Mouse (Mus musculus) forebrain, embryonic 13.5 days (tissue): ENCODE measurements at regions not wholly inside any gene's neighbourhood (a gene's known extent, or its start where the extent isn't known, plus 50 kb on each side); places are given as distances from the start of the nearest gene placed in this dataset.

Experiments used
- ATAC-seq: fragments of 200-750 bp; cut with Nextera tagmentation; 2 replicates; pipeline ENCODE4 v1.8.0; 2017
- H3K27ac ChIP-seq: fragments of 300-500 bp; sonication (generic); 2 replicates; pipeline ENCODE4 v1.5.1; 2015; ENCODE audit warnings: inconsistent platforms, mild to moderate bottlenecking, moderate library complexity
- H3K27me3 ChIP-seq: fragments of 300-500 bp; sonication (generic); 2 replicates; pipeline ENCODE4 v1.6.1; 2015; ENCODE audit warnings: mild to moderate bottlenecking, inconsistent platforms
- H3K36me3 ChIP-seq: fragments of 300-500 bp; sonication (generic); 2 replicates; pipeline ENCODE4 v1.6.1; 2015; ENCODE audit warnings: mild to moderate bottlenecking, inconsistent platforms; ENCODE audit not compliant: poor library complexity, severe bottlenecking
- H3K4me1 ChIP-seq: fragments of 300-500 bp; sonication (generic); 2 replicates; pipeline ENCODE4 v1.6.1; 2015; ENCODE audit warnings: inconsistent platforms
- H3K4me2 ChIP-seq: fragments of 300-500 bp; sonication (generic); 2 replicates; pipeline ENCODE4 v1.6.1; 2015; ENCODE audit warnings: inconsistent platforms, mild to moderate bottlenecking, moderate library complexity
- H3K4me3 ChIP-seq: fragments of 300-500 bp; sonication (generic); 2 replicates; pipeline ENCODE4 v1.5.1; 2015; ENCODE audit warnings: mild to moderate bottlenecking, inconsistent platforms
- H3K9ac ChIP-seq: fragments of 300-500 bp; sonication (generic); 2 replicates; pipeline ENCODE4 v1.6.1; 2015; ENCODE audit warnings: mild to moderate bottlenecking, inconsistent platforms
- H3K9me3 ChIP-seq: fragments of 300-500 bp; sonication (generic); replicated peaks from 2 replicates; pipeline ENCODE4 v1.6.1; 2016; ENCODE audit warnings: inconsistent platforms
- WGBS: fragments of 180-500 bp; shearing (Covaris S2); methylation state at CpG from one replicate; pipeline ENCODE4 v1.1.7; 2015; 5-methylcytosine and 5-hydroxymethylcytosine counted together

DNA sequence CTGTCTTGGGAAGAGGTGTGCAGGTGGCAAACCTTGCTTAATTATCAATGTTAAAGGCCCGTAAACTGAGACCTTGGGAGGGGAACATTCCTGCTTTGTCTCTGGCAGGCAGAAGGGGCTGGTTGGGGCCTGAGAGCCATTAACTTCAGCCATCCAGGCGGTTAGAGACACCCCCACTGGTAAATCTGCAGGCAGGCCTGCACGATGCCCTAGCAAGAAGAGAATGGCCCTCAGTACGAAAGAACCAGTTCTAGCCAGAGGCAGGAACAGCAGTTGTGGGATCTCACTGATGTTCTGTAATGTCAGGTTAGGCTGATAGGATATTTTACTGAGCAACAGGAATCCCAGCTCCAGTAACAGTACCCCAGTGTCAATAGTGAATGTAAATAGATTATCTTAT is 70.5 kb downstream of the Apip start:
- Histone ChIP-seq H3K4me1 (no peaks in the 10 kb centered on the region), H3K9ac (no peak overlapping the region), H3K9me3 (no peaks in the 10 kb centered on the region), H3K36me3 (no peaks in the 10 kb centered on the region), H3K27ac (no peak overlapping the region), H3K27me3 (no peaks in the 10 kb centered on the region), H3K4me3 (no peak overlapping the region), H3K4me2 (no peak overlapping the region)
- no peak for ATAC-seq
- WGBS = 62% methylated on average over 4 of the region's 4 CpGs

DNA sequence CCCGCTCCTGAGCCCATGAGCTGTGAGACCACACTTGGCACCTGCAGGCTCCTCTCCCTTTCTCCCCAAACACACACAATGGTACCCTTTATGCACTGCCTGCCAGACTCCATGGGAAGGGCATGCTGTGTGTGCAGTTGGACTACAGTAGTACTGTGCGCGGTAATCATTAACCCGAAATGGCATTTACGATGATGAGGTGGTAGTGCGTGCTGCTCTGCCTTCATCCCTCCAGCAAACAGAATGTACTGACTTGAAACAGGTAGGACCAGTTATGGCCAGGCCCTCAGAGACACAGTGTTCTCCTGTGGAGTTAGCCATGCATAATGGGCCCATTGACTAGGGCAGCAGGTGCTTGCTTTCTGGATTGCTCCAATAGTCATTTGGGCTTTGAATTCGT is 70.9 kb downstream of the Apip start:
- no peaks in the 10 kb centered on the region for H3K9me3 ChIP-seq
- 90% methylated on average over 7 of the region's 7 CpGs for WGBS

DNA sequence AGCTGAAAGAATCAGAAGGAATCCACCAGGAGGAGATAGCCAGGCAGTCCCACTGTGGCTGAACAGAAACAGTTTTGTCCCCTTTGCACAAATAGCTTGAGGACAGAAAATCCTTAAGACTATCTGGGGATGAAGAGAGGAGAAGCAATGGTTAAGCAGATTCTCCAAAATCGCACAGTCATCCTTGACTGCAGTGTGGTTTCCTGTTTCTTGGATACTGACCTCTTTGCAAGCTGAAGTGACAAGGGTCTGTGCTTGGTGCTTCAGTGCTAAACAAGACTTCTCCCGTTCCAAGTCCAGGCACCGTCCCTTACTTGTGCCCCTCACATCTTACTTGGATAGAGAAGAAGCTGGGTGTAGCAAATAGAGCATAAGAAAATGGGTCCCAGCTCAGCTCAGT is 71.6 kb downstream of the Apip start:
- no peak overlapping the region for H3K4me3 ChIP-seq
- ATAC-seq = no peak
- 94% methylated on average over 3 of the region's 3 CpGs for WGBS
- H3K9ac ChIP-seq = no peak overlapping the region
- H3K4me2 ChIP-seq = no peak overlapping the region
- no peak overlapping the region for H3K27ac ChIP-seq
- no peaks in the 10 kb centered on the region for H3K4me1 ChIP-seq
- no peaks in the 10 kb centered on the region for H3K36me3 ChIP-seq
- no peaks in the 10 kb centered on the region for H3K27me3 ChIP-seq
- H3K9me3 ChIP-seq = no peaks in the 10 kb centered on the region

More for the DNA sequence above, 70.9 kb downstream of the Apip start:
- Histone ChIP-seq H3K4me2 (no peak overlapping the region), H3K27ac (no peak overlapping the region), H3K27me3 (no peaks in the 10 kb centered on the region), H3K36me3 (no peaks in the 10 kb centered on the region), H3K4me3 (no peak overlapping the region), H3K4me1 (no peaks in the 10 kb centered on the region), H3K9ac (no peak overlapping the region)
- ATAC-seq = no peak

DNA sequence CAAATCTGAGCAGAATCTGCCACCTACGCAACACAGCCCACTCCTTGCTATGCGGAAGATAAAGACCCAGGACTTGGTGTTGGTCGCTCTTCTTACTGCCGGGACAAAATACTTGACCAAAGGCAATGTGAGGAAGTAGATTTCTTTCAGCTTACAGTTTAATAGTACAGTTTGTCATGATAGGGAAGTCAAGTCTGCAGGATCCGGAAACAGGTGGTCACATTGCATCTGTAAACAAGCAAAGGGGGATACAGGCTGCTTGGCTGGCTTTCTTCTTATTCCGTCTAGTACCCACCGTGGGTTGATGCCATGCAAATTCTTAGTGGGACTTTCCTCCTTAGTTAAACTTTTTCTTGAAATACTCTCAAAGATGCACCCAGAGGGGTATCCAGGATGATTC is 72.7 kb downstream of the Apip start:
- Histone ChIP-seq H3K4me2 (no peak overlapping the region), H3K36me3 (no peaks in the 10 kb centered on the region), H3K4me3 (no peak overlapping the region), H3K27me3 (no peaks in the 10 kb centered on the region), H3K9me3 (no peaks in the 10 kb centered on the region), H3K4me1 (no peaks in the 10 kb centered on the region), H3K9ac (no peak overlapping the region), H3K27ac (no peak overlapping the region)
- 92% methylated on average over 7 of the region's 7 CpGs for WGBS
- ATAC-seq = no peak

DNA sequence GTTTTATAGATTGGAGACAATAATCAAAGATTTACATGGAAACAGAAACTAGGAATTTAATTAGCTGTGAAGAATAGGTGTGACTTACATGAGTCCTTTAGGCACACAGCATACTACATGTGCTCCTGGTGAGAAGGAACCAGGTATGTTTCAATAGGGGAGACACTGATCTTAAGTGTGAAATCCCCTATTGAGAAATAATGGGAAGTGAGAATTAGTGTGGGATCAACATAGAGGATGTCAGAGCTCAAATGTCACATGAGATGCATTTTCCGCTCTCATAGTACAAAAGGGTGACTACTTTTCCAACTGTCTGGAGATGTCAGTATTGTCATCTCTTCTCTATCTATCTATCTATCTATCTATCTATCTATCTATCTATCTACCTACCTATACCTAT is 79.8 kb downstream of the Apip start:
- Histone ChIP-seq H3K4me3 (no peak overlapping the region), H3K36me3 (no peaks in the 10 kb centered on the region), H3K9ac (no peak overlapping the region), H3K27ac (no peak overlapping the region), H3K4me1 (no peaks in the 10 kb centered on the region), H3K4me2 (no peak overlapping the region), H3K27me3 (no peaks in the 10 kb centered on the region), H3K9me3 (no peaks in the 10 kb centered on the region)
- 87% methylated on average over 1 of the region's 1 CpGs for WGBS
- no peak for ATAC-seq

DNA sequence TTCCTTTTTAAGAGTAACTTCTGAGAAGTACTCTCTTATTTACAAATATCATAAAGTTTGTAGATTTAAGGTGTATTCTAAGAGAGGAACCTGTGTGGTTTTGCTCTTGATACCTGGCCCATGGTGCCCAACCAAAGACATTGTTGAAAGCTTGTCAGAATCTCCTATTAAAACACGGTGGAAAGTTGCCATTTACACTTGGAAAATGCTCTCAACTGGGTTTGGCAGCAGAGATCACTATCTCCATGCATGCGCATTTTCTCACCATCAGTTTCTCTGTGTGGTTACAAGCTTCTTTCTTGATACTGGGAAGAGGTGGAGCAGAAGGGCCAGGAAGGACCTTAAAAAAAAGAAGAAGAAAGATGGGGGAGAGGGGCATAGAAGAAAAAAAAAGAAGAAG is 94.3 kb downstream of the Apip start:
- H3K4me3 ChIP-seq = no peak overlapping the region
- H3K27ac ChIP-seq = no peak overlapping the region
- no peak overlapping the region for H3K4me2 ChIP-seq
- ATAC-seq = no peak
- H3K27me3 ChIP-seq = no peaks in the 10 kb centered on the region
- no peaks in the 10 kb centered on the region for H3K4me1 ChIP-seq
- WGBS = 76% methylated on average over 2 of the region's 2 CpGs
- H3K9ac ChIP-seq = no peak overlapping the region
- no peaks in the 10 kb centered on the region for H3K9me3 ChIP-seq
- no peaks in the 10 kb centered on the region for H3K36me3 ChIP-seq

DNA sequence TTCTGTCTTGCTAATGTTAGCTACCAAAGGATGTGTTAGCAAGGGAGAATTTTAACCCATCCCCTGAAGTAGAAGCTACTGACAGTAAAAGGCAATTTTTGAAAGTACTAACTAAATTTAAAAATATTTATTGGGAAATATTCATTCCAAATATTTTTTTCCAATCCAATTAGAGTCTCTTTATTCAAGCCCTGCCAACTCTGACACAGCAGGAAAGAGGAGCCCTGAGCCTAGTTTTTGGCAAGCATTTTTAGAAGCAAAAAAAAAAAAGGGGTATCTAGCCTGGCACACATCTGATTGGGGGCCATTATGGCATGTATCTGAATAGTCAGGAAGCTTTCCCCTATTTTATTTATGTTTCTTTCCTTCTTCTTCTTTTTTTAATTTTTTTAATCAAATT is 94.8 kb downstream of the Apip start:
- Histone ChIP-seq H3K27me3 (no peaks in the 10 kb centered on the region), H3K9me3 (no peaks in the 10 kb centered on the region), H3K27ac (no peak overlapping the region), H3K36me3 (no peaks in the 10 kb centered on the region), H3K4me2 (no peak overlapping the region), H3K4me1 (no peaks in the 10 kb centered on the region), H3K4me3 (no peak overlapping the region), H3K9ac (no peak overlapping the region)
- ATAC-seq = no peak

DNA sequence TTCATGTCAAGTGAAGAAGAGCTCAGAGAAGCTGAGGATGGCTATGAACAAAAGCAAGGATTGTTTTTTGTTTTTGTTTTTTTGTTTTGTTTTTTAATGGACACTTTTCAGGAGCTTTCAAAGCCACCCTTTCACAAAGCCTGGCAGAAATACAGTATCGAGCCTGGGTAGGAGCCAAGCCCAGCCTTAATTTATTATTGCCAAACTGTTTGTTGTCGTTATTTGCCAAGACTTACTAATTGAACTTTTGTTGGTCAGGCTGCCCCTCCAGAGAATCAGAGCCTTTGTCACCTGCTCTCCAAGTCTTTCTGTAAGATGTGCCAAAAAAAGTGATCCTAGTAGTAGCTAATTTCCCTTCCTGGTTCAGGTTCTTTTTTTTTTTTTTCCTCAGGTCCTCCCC is 103.9 kb downstream of the Apip start:
- H3K27ac ChIP-seq = no peak overlapping the region
- H3K27me3 ChIP-seq = peaks cover 23% of the 10 kb centered on the region
- ATAC-seq = no peak
- no peaks in the 10 kb centered on the region for H3K9me3 ChIP-seq
- no peaks in the 10 kb centered on the region for H3K36me3 ChIP-seq
- H3K4me2 ChIP-seq = no peak overlapping the region
- WGBS = 74% methylated on average over 2 of the region's 2 CpGs
- H3K4me1 ChIP-seq = peaks cover 7% of the 10 kb centered on the region; the same call in 1 of the 2 replicates
- no peak overlapping the region for H3K4me3 ChIP-seq
- no peak overlapping the region for H3K9ac ChIP-seq

DNA sequence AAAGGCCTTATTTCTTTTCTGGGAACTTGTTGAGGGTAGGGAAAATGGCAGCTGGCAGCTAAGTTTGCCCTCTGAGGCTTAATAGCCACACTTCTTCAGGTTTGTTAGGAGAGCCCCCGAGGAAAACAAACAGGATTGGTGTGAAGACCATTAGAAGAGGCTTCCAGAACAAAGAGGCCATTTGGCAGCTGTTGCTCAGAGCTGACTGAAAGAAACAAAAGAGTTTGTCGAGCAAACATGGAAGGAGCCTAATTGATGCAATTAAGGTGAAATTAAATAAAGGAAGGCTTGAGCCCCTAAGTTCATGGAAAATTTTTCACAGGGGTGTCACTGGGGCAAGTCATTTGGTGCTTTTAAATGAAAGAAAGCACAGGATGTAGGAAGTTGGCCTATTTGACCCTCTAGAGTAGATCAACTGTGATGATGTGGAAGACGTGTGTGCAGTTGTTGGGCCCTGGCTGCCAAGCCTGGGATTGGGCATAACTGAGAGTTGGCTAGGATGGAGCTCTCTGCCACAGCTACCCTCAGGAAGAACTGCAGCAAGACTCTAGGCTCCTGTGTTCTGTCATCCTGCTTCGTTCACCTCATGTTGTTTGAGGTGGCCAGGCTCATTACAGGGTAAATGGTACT is 106.9 kb downstream of the Apip start:
- H3K36me3 ChIP-seq = no peaks in the 10 kb centered on the region
- H3K27ac ChIP-seq = no peak overlapping the region
- peaks cover 26% of the 10 kb centered on the region for H3K27me3 ChIP-seq
- H3K9ac ChIP-seq = no peak overlapping the region
- WGBS = 19% methylated on average over 4 of the region's 4 CpGs
- peaks cover 7% of the 10 kb centered on the region; the same call in 1 of the 2 replicates for H3K4me1 ChIP-seq
- no peaks in the 10 kb centered on the region for H3K9me3 ChIP-seq
- ATAC-seq = peak; percentile 61; the same call in 1 of the 2 replicates
- no peak overlapping the region for H3K4me3 ChIP-seq
- H3K4me2 ChIP-seq = no peak overlapping the region

DNA sequence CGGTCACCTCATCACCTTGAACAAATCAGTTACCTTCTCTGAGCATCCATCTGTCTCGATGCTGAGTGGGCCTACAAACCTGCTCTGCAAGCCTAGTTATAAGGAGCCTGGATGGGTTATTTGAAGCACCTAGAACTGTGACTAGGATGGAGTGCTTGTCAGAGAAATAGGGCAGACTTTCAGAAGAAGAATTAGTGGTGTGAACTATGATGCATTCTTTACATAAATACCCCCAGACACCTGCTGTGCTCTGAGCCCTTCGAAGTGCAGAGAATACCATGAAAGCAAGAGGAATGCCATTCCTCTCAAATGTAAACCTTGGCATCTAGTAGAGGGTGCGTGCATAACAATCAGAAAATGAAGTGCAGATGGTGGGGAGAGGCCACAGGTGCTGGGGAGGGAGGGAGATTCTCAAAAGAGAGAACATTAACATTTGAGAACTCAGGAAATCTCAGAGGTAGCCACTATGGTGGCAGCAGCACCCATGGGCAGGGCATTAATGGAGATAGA is 113.3 kb downstream of the Apip start:
- 81% methylated on average over 4 of the region's 4 CpGs for WGBS
- no peak overlapping the region for H3K4me3 ChIP-seq
- no peaks in the 10 kb centered on the region for H3K4me1 ChIP-seq
- no peak overlapping the region for H3K9ac ChIP-seq
- H3K27me3 ChIP-seq = peaks cover 8% of the 10 kb centered on the region
- H3K9me3 ChIP-seq = no peaks in the 10 kb centered on the region
- no peaks in the 10 kb centered on the region for H3K36me3 ChIP-seq
- H3K4me2 ChIP-seq = no peak overlapping the region
- H3K27ac ChIP-seq = no peak overlapping the region
- ATAC-seq = no peak

DNA sequence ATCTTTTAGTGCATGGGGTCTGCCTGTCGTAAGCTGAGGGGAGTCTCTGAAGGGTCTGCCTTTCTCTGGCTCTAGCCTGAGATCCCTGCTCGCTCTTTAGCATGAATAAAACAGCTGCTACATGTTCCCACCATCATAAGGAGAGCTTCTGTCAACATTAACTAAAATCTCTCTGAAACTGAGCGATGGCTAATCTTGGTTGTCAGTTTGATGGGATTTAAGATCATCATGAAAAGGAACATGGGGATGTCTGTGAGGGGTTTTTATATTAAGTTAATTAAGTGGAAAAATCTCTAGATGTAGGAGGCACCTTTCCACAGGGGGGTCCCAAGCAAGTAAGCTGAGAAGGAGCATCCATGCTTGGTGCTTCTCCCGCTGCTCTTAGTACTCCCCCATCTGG is 110.5 kb downstream of the Ehf start:
- Histone ChIP-seq H3K4me2 (no peak overlapping the region), H3K27me3 (no peaks in the 10 kb centered on the region), H3K9me3 (no peaks in the 10 kb centered on the region), H3K27ac (no peak overlapping the region), H3K36me3 (no peaks in the 10 kb centered on the region), H3K4me3 (no peak overlapping the region), H3K4me1 (no peaks in the 10 kb centered on the region), H3K9ac (no peak overlapping the region)
- 60% methylated on average over 4 of the region's 4 CpGs for WGBS
- ATAC-seq = no peak

DNA sequence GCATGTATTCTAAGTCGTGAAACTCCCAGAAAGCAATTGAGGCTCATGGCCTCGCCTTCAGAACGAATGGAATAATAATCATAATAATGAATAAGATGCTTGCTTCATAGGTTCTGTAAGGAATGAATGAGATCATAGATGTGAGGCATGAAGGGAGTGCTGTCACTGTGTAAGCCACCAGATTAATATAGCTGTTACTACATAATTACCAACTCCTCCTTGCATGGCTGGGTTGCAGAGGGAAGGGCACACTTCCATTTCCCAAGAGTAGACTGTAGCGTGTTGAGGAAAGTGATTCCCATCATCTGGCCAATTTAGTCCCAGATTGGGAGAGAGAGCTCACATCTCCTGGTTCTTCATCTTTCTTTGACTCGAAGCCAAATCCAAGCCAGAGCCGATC is 102.8 kb downstream of the Ehf start:
- no peaks in the 10 kb centered on the region for H3K36me3 ChIP-seq
- no peaks in the 10 kb centered on the region for H3K4me1 ChIP-seq
- H3K4me3 ChIP-seq = no peak overlapping the region
- H3K27ac ChIP-seq = no peak overlapping the region
- 88% methylated on average over 6 of the region's 6 CpGs for WGBS
- H3K9ac ChIP-seq = no peak overlapping the region
- ATAC-seq = no peak
- H3K27me3 ChIP-seq = no peaks in the 10 kb centered on the region
- H3K4me2 ChIP-seq = no peak overlapping the region
- no peaks in the 10 kb centered on the region for H3K9me3 ChIP-seq

DNA sequence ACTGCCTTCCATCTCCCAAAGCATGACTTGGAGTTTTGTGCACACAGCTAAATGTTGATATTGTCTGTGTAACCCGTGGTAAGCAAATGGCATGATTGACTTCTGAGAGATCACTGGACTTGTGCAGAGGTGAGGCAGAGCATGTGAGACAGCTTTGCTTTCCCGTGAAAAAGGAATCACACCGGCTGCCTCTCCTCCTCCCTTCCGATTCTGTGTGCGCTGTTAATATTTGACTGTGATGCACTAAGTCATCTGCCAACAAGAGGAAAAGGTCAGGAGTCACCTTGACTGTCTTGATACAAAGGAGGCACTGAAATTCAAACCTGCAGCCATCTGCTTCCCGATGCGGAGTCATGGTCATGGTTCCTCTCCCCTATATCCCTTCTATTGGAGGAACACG is 98.0 kb downstream of the Ehf start:
- Histone ChIP-seq H3K9me3 (no peaks in the 10 kb centered on the region), H3K4me1 (no peaks in the 10 kb centered on the region), H3K9ac (no peak overlapping the region), H3K27ac (no peak overlapping the region), H3K4me3 (no peak overlapping the region), H3K4me2 (no peak overlapping the region), H3K27me3 (no peaks in the 10 kb centered on the region), H3K36me3 (no peaks in the 10 kb centered on the region)
- no peak for ATAC-seq
- 89% methylated on average over 8 of the region's 8 CpGs for WGBS
